Mouse (Mus musculus) heart, adult 2 months (tissue): ENCODE results near the gene Slc22a17.

Source experiments
- CTCF ChIP-seq: fragments of 200-600 bp; IDR thresholded peaks from 2 replicates; pipeline ENCODE4 v1.8.1; 2022; ENCODE audit warnings: antibody characterized with exemption, mild to moderate bottlenecking, moderate library complexity
- POLR2A ChIP-seq: fragments of 200-500 bp; IDR thresholded peaks from 2 replicates; pipeline ENCODE4 v1.6.1; 2011; ENCODE audit warnings: mild to moderate bottlenecking, low read depth, low read length, control low read depth; ENCODE audit not compliant: insufficient read depth

- TF ChIP-seq CTCF (no peak), POLR2A (no peak)
Measured at GRCm38 (mm10) chr14:54908682-54909081, 4.2 kb downstream of the Slc22a17 start.
